Mouse (Mus musculus): ENCODE results near the gene Unc45a. TPM values are rescaled to one million over a fixed set of nuclear protein-coding genes. Genes with fewer than 3 reads are reported as not detected.
"Not testable (repeated sequence)": the region's sequence is repeated elsewhere in the genome, so short reads cannot be mapped to it uniquely, and the experiment has no call there.

Gene Unc45a
- polyA plus RNA-seq, 1 experiment from 2014 or later: 44.5 TPM

DNA sequence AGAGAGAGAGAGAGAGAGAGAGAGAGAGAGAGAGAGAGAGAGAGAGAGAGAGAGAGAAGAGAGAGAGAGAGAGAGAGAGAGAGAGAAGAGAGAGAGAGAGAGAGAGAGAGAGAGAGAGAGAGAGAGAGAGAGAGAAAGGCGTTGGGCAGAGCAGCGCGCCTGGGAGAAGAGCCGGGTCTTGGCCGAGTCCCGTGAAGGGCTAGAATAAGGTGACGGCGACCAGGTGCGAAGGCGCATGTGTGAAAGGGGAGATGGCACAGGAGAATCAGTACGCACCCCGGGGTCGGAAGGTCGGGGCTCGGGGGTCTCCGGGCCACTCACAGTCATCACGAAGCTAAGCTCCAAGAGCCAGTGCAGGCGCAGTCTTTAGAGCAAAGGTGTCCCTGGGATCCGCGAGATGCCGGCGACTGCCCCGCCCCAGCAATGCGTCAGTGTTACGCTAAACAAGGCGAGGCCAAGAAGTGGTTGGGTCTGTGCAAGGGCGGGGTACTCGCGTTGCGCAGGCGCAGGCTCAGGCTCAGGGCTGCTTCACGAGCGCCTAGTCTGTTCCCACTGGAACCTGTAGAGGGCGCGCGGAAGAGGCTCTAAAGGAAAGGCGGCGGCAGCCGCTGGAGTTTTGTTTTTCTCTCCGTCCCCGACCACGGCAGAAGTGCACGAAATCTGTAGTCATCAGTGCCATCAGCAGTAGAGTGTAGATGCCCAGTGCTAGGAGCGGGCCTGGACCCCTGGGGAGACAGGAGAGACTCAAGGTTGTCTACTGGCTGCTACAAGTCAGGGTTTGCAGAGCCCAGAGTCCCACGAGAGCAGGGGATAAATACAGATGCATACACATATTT lies 794 bp downstream of the Unc45a start:
- Histone ChIP-seq H3K9me3 (replicated peaks; ENCODE audit: control insufficient read depth, low read length) (no peaks in the 10 kb centered on the region), H3K27ac (ENCODE audit: low read length) (peak overlapping the region; percentile 86), H3K36me3 (ENCODE audit: control insufficient read depth, insufficient read depth, low read length) (peaks cover 9% of the 10 kb centered on the region), H3K4me3 (replicated peaks; ENCODE audit: low read length) (peak overlapping the region; percentile 76), H3K4me1 (ENCODE audit: control insufficient read depth, insufficient read depth, low read length) (peaks cover 29% of the 10 kb centered on the region), H3K9ac (ENCODE audit: low read length) (peak overlapping the region; percentile 88), H3K4me2 (ENCODE audit: low read depth, low read length) (peak overlapping the region; percentile 87), H3K27me3 (ENCODE audit: control insufficient read depth, insufficient read depth, low read length) (no peaks in the 10 kb centered on the region)
- under 1% methylated on average over 45 of the region's 45 CpGs for WGBS
- peak; percentile 97 for ATAC-seq (ENCODE audit: insufficient read depth, low FRiP score)

DNA sequence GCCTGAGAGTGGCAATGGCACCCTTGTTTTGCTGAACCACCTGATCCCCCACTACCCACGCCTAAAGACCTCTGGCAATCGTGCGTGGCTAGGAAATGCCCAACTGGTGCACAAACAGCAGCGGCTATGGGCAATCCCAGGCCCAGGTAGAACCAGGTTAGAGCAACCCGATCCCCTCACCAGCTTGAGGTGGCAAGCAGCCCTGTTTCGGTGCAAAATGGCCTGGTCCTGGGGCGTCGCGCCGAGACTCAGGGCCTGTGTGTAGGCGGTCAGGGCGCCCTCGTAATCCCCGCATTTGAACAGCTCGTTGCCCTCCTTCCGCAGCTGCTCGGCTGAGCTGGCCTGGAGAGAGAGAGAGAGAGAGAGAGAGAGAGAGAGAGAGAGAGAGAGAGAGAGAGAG lies 1.4 kb downstream of the Unc45a start:
- peak overlapping the region; percentile 76 for H3K4me3 ChIP-seq (replicated peaks; ENCODE audit: low read length)

DNA sequence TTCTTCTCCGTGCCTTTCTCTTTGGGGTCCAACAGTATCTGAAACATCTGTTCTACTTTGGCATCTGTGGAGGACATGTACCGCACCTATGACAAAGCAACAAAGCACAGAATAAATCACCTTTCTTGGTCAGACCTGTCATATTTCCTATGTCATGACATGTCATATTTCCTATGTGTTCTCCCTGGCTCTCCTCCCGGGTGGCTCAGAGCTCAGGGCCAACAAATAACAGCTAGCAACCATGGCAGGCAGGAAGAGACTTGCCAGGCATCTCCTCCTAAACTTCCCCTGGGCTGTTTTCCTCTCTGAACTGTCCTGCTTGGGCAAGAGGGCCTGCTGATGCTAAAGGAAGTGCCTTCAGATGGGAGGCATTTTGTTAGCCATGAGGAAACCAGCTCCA lies 3.9 kb downstream of the Unc45a start:
- Histone ChIP-seq H3K27me3 (ENCODE audit: control insufficient read depth, insufficient read depth, low read length) (no peaks in the 10 kb centered on the region), H3K36me3 (ENCODE audit: control insufficient read depth, insufficient read depth, low read length) (peaks cover 35% of the 10 kb centered on the region), H3K27ac (ENCODE audit: low read length) (peak overlapping the region; percentile 34; the same call in 1 of the 2 replicates), H3K9me3 (replicated peaks; ENCODE audit: control insufficient read depth, low read length) (no peaks in the 10 kb centered on the region), H3K9ac (ENCODE audit: low read length) (no peak overlapping the region), H3K4me1 (ENCODE audit: control insufficient read depth, insufficient read depth, low read length) (peaks cover 22% of the 10 kb centered on the region), H3K4me3 (replicated peaks; ENCODE audit: low read length) (no peak overlapping the region), H3K4me2 (ENCODE audit: low read depth, low read length) (no peak overlapping the region)
- 77% methylated on average over 3 of the region's 3 CpGs for WGBS
- no peak for ATAC-seq (ENCODE audit: insufficient read depth, low FRiP score)

More for the DNA sequence above, 1.4 kb downstream of the Unc45a start:
- WGBS: 4% methylated on average over 17 of the region's 17 CpGs
- H3K4me1 ChIP-seq (ENCODE audit: control insufficient read depth, insufficient read depth, low read length): peaks cover 29% of the 10 kb centered on the region
- H3K27me3 ChIP-seq (ENCODE audit: control insufficient read depth, insufficient read depth, low read length): no peaks in the 10 kb centered on the region
- peak overlapping the region; percentile 34; the same call in 1 of the 2 replicates for H3K27ac ChIP-seq (ENCODE audit: low read length)
- ATAC-seq (ENCODE audit: insufficient read depth, low FRiP score): no peak
- H3K9ac ChIP-seq (ENCODE audit: low read length): peak overlapping the region; percentile 88
- no peaks in the 10 kb centered on the region for H3K9me3 ChIP-seq (replicated peaks; ENCODE audit: control insufficient read depth, low read length)
- peak overlapping the region; percentile 87 for H3K4me2 ChIP-seq (ENCODE audit: low read depth, low read length)
- H3K36me3 ChIP-seq (ENCODE audit: control insufficient read depth, insufficient read depth, low read length): peaks cover 14% of the 10 kb centered on the region

DNA sequence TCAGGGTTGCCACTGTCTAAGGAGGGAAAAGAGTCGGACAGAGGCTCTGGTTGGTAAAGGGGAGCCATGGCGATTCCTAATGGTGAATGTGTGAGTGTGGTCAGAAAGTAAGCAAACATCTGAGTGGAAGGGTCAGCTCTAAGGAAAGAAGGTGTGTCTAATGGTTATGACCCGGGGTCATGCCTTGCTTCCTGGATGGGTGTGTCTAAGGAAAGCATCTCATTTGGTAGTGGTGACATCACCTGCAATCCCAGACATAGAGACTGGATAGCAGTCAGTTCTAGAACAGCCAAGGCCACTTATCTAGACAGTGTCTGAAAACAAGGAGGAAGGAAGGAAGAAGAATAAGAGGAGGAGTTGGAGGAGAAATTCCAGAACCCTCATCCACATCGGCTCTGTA lies 6.0 kb downstream of the Unc45a start:
- H3K4me3 ChIP-seq (replicated peaks; ENCODE audit: low read length): no peak overlapping the region
- no peak for ATAC-seq (ENCODE audit: insufficient read depth, low FRiP score)
- H3K36me3 ChIP-seq (ENCODE audit: control insufficient read depth, insufficient read depth, low read length): peaks cover 40% of the 10 kb centered on the region
- H3K27ac ChIP-seq (ENCODE audit: low read length): no peak overlapping the region
- no peak overlapping the region for H3K9ac ChIP-seq (ENCODE audit: low read length)
- H3K4me1 ChIP-seq (ENCODE audit: control insufficient read depth, insufficient read depth, low read length): peaks cover 15% of the 10 kb centered on the region
- H3K4me2 ChIP-seq (ENCODE audit: low read depth, low read length): no peak overlapping the region
- H3K9me3 ChIP-seq (replicated peaks; ENCODE audit: control insufficient read depth, low read length): no peaks in the 10 kb centered on the region
- WGBS: 87% methylated on average over 4 of the region's 4 CpGs
- H3K27me3 ChIP-seq (ENCODE audit: control insufficient read depth, insufficient read depth, low read length): no peaks in the 10 kb centered on the region

DNA sequence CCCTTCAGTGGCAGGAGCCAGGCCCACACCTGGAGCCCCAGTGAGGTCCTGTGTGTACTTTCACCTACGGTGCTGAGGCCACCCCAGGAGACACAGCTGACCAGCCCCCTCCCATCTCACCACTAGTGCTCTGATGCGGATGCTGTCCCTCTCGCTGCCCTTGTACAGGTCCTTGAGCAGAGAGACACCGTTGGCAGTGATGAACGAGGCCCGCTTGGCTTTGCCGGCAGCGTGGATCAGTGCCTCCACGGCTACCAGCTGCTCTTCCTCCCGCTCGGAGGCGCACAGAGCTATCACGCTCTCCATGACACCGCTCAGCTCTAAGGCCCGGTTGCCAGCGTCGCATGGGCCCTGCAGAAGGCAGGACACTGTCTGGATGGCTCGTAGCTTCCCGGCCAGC lies 9.4 kb downstream of the Unc45a start:
- Histone ChIP-seq H3K4me1 (ENCODE audit: control insufficient read depth, insufficient read depth, low read length) (no peaks in the 10 kb centered on the region), H3K27me3 (ENCODE audit: control insufficient read depth, insufficient read depth, low read length) (no peaks in the 10 kb centered on the region), H3K4me3 (replicated peaks; ENCODE audit: low read length) (no peak overlapping the region), H3K9ac (ENCODE audit: low read length) (no peak overlapping the region), H3K36me3 (ENCODE audit: control insufficient read depth, insufficient read depth, low read length) (peaks cover 41% of the 10 kb centered on the region), H3K27ac (ENCODE audit: low read length) (no peak overlapping the region), H3K4me2 (ENCODE audit: low read depth, low read length) (no peak overlapping the region), H3K9me3 (replicated peaks; ENCODE audit: control insufficient read depth, low read length) (no peaks in the 10 kb centered on the region)
- 92% methylated on average over 19 of the region's 19 CpGs for WGBS
- ATAC-seq (ENCODE audit: insufficient read depth, low FRiP score): no peak

DNA sequence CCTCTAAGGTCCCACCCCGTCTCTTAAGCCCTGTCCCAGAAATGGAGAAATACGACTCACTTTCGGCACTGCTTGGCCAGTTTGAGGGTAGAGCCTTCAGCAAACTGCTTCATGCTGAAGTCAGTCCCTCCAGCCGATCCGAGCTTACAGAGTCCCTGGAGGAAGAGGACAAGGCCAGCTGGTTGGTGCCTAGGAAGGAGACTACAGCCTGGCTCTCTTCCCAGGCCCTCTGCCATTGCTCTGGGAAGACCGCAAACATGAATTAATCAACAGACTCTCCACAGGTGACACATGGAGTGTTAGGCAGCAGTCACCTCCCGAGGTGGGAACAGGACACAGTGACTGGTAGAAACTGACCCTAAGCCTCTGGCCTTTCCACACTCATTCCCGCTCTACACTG lies 10.5 kb downstream of the Unc45a start:
- Histone ChIP-seq H3K4me2 (ENCODE audit: low read depth, low read length) (no peak overlapping the region), H3K36me3 (ENCODE audit: control insufficient read depth, insufficient read depth, low read length) (peaks cover 41% of the 10 kb centered on the region), H3K4me3 (replicated peaks; ENCODE audit: low read length) (no peak overlapping the region), H3K9me3 (replicated peaks; ENCODE audit: control insufficient read depth, low read length) (no peaks in the 10 kb centered on the region), H3K4me1 (ENCODE audit: control insufficient read depth, insufficient read depth, low read length) (peaks cover under 1% of the 10 kb centered on the region; the same call in 1 of the 2 replicates), H3K9ac (ENCODE audit: low read length) (no peak overlapping the region), H3K27ac (ENCODE audit: low read length) (no peak overlapping the region), H3K27me3 (ENCODE audit: control insufficient read depth, insufficient read depth, low read length) (no peaks in the 10 kb centered on the region)
- 85% methylated on average over 8 of the region's 8 CpGs for WGBS
- ATAC-seq (ENCODE audit: insufficient read depth, low FRiP score): no peak

DNA sequence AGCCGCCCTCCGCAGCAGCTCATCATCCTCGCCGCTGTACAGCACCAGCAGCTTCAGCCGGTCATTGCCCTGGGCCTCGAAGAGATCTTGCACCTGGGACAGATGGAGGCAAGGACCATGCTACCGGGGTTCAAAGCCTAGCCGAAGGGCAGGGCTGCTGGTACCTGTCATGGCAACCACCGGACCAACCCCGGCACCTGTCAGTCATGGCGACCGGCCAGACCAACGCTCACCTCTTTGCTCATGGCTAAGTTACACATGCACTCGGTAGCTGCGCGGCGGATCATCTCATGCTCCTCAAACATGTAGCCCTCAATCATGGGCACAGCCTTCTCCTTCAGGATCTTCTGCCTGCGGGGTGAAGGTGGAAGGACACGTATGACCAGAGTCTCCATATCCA lies 14.7 kb downstream of the Unc45a start:
- no peak overlapping the region for H3K9ac ChIP-seq (ENCODE audit: low read length)
- H3K27me3 ChIP-seq (ENCODE audit: control insufficient read depth, insufficient read depth, low read length): no peaks in the 10 kb centered on the region
- H3K9me3 ChIP-seq (replicated peaks; ENCODE audit: control insufficient read depth, low read length): no peaks in the 10 kb centered on the region
- H3K4me2 ChIP-seq (ENCODE audit: low read depth, low read length): no peak overlapping the region
- H3K4me1 ChIP-seq (ENCODE audit: control insufficient read depth, insufficient read depth, low read length): peaks cover 13% of the 10 kb centered on the region; the same call in 1 of the 2 replicates
- H3K36me3 ChIP-seq (ENCODE audit: control insufficient read depth, insufficient read depth, low read length): peaks cover 8% of the 10 kb centered on the region; the same call in 1 of the 2 replicates
- no peak overlapping the region for H3K4me3 ChIP-seq (replicated peaks; ENCODE audit: low read length)
- ATAC-seq (ENCODE audit: insufficient read depth, low FRiP score): no peak
- no peak overlapping the region for H3K27ac ChIP-seq (ENCODE audit: low read length)
- WGBS: 96% methylated on average over 19 of the region's 19 CpGs

DNA sequence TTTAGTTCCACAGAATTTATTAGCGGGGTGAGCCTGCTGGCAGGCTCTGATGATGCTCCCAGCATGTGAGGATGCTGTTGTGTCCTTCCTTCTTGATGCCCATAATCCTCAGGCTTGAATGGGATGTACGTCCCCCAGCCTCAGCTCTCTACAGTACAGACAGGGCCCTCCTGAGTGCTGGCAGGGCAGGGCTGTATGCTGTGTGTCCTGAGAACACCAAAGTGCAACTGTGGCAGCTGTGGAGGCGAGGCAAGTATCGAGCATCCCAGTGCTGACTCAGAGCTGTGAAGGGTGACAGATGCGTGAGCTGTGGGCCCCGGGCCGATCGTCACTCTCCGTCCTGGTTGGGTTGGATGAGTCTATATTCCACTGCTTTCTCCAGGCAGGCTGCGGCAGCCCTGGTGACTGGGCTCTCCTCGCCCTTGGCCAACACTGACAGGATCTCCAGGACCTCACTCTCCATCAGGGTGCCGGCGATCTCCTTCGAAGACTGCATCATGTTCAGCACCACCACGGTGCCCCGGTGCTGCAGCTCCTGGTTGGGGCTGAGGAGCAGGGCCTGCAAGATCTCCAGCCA lies 15.4 kb downstream of the Unc45a start:
- Histone ChIP-seq H3K4me3 (replicated peaks; ENCODE audit: low read length) (no peak overlapping the region), H3K27me3 (ENCODE audit: control insufficient read depth, insufficient read depth, low read length) (no peaks in the 10 kb centered on the region), H3K9ac (ENCODE audit: low read length) (no peak overlapping the region), H3K4me2 (ENCODE audit: low read depth, low read length) (no peak overlapping the region), H3K4me1 (ENCODE audit: control insufficient read depth, insufficient read depth, low read length) (peaks cover 13% of the 10 kb centered on the region; the same call in 1 of the 2 replicates), H3K9me3 (replicated peaks; ENCODE audit: control insufficient read depth, low read length) (no peaks in the 10 kb centered on the region), H3K36me3 (ENCODE audit: control insufficient read depth, insufficient read depth, low read length) (peaks cover 8% of the 10 kb centered on the region; the same call in 1 of the 2 replicates), H3K27ac (ENCODE audit: low read length) (peak overlapping the region; percentile 51)
- no peak for ATAC-seq (ENCODE audit: insufficient read depth, low FRiP score)
- WGBS: 91% methylated on average over 16 of the region's 16 CpGs

DNA sequence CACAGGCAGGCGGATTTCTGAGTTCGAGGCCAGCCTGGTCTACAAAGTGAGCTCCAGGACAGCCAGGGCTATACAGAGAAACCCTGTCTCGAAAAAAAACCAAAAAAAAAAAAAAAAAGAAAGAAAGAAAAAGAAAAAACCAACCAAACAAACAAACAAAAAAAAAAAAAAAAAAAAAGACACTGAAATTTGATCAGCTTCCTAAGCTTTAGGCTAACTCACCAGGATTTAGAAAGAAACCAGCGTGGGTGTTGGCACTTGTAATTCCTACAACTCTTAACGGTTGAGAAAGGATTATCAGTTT lies 16.0 kb downstream of the Unc45a start:
- H3K4me2 ChIP-seq (ENCODE audit: low read depth, low read length): peak overlapping the region; percentile 87; the same call in 1 of the 2 replicates
- not testable (repeated sequence) for H3K9me3 ChIP-seq (replicated peaks; ENCODE audit: control insufficient read depth, low read length); ATAC-seq (ENCODE audit: insufficient read depth, low FRiP score); H3K4me3 ChIP-seq (replicated peaks; ENCODE audit: low read length); H3K9ac ChIP-seq (ENCODE audit: low read length); H3K36me3 ChIP-seq (ENCODE audit: control insufficient read depth, insufficient read depth, low read length); H3K27me3 ChIP-seq (ENCODE audit: control insufficient read depth, insufficient read depth, low read length)
- peaks cover 13% of the 10 kb centered on the region; the same call in 1 of the 2 replicates for H3K4me1 ChIP-seq (ENCODE audit: control insufficient read depth, insufficient read depth, low read length)
- 43% methylated on average over 5 of the region's 5 CpGs for WGBS
- H3K27ac ChIP-seq (ENCODE audit: low read length): peak overlapping the region; percentile 91

Measured in stomach, embryonic 16.5 days (tissue).